Mouse (Mus musculus): Measurements from ENCODE around the gene Dnah11.

GRCm38 (mm10) chr12:117884627-117885026, 314.2 kb downstream of the Dnah11 start:
- TF ChIP-seq CTCF (IDR thresholded peaks at IDR 0.05; ENCODE audit: extremely low read depth, insufficient read depth, low read length) = no peak
- no peak for TF ChIP-seq POLR2A (IDR thresholded peaks at IDR 0.05; ENCODE audit: extremely low read depth, insufficient read depth, low read length)

Data from cortical plate, adult 2 months (tissue).